Mouse (Mus musculus) intestine, postnatal 0 days (tissue): ENCODE results near the gene Ncln. TPM values are rescaled to one million over a fixed set of nuclear protein-coding genes. Genes with fewer than 3 reads are reported as not detected.

Experiments
- ATAC-seq: fragments of 200-750 bp; cut with Nextera tagmentation; 2 replicates; pipeline ENCODE4 v1.8.0; 2017; ENCODE audit warnings: mild to moderate bottlenecking, moderate TSS enrichment, moderate library complexity
- H3K27ac ChIP-seq: fragments of 300-500 bp; sonication (generic); 2 replicates; pipeline ENCODE4 v1.5.1; 2014; ENCODE audit warnings: mild to moderate bottlenecking, low read depth, low read length, moderate library complexity
- H3K27me3 ChIP-seq: fragments of 300-500 bp; sonication (generic); replicated peaks from 2 replicates; pipeline ENCODE4 v1.6.1; 2014; ENCODE audit warnings: low read length, mixed read lengths; ENCODE audit not compliant: control insufficient read depth, insufficient read depth
- H3K36me3 ChIP-seq: fragments of 300-500 bp; sonication (generic); 2 replicates; pipeline ENCODE4 v1.6.1; 2014; ENCODE audit warnings: mild to moderate bottlenecking, moderate library complexity; ENCODE audit not compliant: control insufficient read depth, insufficient read depth
- H3K4me1 ChIP-seq: fragments of 300-500 bp; sonication (generic); replicated peaks from 2 replicates; pipeline ENCODE4 v1.6.1; 2014; ENCODE audit warnings: antibody characterized with exemption, low read length, mixed read lengths; ENCODE audit not compliant: control insufficient read depth, insufficient read depth
- H3K4me2 ChIP-seq: fragments of 300-500 bp; sonication (generic); replicated peaks from 2 replicates; pipeline ENCODE4 v1.6.1; 2014; ENCODE audit warnings: low read depth, mild to moderate bottlenecking, moderate library complexity
- H3K4me3 ChIP-seq: fragments of 300-500 bp; sonication (generic); 2 replicates; pipeline ENCODE4 v1.5.1; 2014; ENCODE audit warnings: low read depth, low read length
- H3K9ac ChIP-seq: fragments of 300-500 bp; sonication (generic); 2 replicates; pipeline ENCODE4 v1.6.1; 2014; ENCODE audit warnings: mild to moderate bottlenecking, low read depth, low read length
- H3K9me3 ChIP-seq: fragments of 300-500 bp; sonication (generic); 2 replicates; pipeline ENCODE4 v1.6.1; 2016; ENCODE audit warnings: mixed run types; ENCODE audit not compliant: control insufficient read depth
- CTCF ChIP-seq: sonication (generic); IDR thresholded peaks from 2 replicates; pipeline ENCODE4 v1.5.1; 2016; ENCODE audit warnings: low read depth, mild to moderate bottlenecking, control low read depth, antibody characterized with exemption, moderate library complexity
- WGBS: fragments of 180-500 bp; shearing (Covaris S2); extraction: QIAGEN DNeasy Blood & Tissue Kit; methylation state at CpG from one replicate; pipeline ENCODE4 v1.1.7; 2014; 5-methylcytosine and 5-hydroxymethylcytosine counted together
- polyA plus RNA-seq: library from polyadenylated mRNA; unstranded; fragments of >200 nt; fragmentation: Nextera tagmentation; extraction: Ambion mirVana; gene quantifications from 2 replicates; pipeline ENCODE4 v1.2.1, GENCODE M21; 2015

The Ncln gene
- polyA plus RNA-seq, 1 experiment from 2014 or later: 58.6 TPM

DNA sequence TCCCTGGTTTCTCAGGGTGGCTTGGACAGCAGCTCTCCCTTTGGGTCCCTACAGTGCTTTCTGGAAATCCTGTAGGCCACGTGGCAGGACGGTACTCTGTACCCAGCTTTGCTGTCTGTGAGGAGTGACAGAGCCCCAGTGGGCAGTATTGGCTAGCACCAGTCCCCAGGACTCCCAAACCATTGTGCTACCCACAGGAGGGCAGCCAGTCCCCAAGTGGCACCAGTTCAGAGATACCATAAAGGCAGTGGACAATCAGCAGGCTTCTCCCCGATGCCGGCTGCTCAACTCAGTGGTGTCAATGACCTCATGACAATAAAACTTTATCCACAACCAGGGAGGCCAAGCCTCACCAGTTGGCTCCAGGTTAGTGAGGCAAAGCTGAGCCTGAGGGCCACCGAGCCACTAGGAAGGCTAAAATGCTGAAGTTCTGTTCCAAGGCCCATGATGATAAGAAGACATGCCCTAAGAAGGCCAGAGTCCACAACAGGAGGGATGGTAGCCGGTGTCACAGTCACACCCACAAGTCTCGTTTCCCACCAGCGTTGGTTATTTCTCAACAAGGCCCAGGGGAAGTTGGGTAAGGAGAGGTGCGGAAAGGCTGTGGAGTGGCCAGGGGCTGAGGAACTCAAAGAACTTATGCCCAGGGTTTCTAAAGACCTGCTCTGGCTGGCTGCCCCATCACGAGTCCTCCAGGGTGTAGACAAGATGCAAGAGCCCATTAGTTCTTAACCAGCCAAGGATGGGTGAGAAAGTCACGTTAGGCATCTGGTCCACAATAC is 1.7 kb downstream of the Ncln start:
- Histone ChIP-seq H3K4me2 (peak overlapping the region; percentile 88), H3K4me3 (peak overlapping the region; percentile 80; the same call in 1 of the 2 replicates), H3K27ac (peak overlapping the region; percentile 73), H3K36me3 (peaks cover 44% of the 10 kb centered on the region), H3K9me3 (no peaks in the 10 kb centered on the region), H3K27me3 (no peaks in the 10 kb centered on the region), H3K4me1 (peaks cover 21% of the 10 kb centered on the region), H3K9ac (peak overlapping the region; percentile 84; the same call in 1 of the 2 replicates)
- ATAC-seq: peak; percentile 34
- WGBS: 45% methylated on average over 11 of the region's 11 CpGs
- TF ChIP-seq CTCF: no peak

DNA sequence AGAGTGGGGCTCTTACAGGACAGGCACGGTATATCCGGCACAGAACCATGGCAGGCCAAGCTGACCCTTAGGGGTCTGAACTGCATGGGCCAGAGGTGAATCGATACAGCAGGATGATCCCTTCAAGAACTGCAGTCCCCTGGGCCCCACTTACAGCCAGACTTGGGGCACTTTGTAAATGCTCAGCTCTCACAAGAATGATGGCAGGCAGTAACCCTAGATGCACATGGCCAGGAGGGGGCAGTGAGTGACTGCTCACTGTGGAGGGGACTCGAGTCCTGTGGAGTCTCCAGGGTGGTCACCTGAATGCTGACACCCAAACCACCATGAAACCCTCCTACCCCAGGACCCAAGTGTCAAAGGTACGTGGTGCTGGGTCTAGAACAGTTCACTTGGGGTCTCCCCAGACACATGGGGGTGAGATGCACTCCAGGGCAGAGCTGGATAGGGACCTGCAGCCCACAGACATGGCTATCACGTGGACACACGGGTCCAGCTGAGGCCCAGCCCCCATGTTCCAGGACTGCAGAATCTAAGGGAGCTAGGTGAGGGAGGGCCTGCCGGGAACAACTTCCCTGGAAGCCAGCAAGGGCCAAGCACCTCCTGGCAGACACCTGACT is 2.5 kb downstream of the Ncln start:
- Histone ChIP-seq H3K4me2 (peak overlapping the region; percentile 88), H3K9me3 (no peaks in the 10 kb centered on the region), H3K27ac (peak overlapping the region; percentile 73), H3K27me3 (no peaks in the 10 kb centered on the region), H3K36me3 (peaks cover 51% of the 10 kb centered on the region), H3K4me3 (no peak overlapping the region), H3K9ac (0 out of 2 replicates have a peak overlapping the region, but pooled peaks have one; percentile 17), H3K4me1 (peaks cover 21% of the 10 kb centered on the region)
- WGBS: 74% methylated on average over 8 of the region's 8 CpGs
- no peak for ATAC-seq
- TF ChIP-seq CTCF: peak; percentile 68

DNA sequence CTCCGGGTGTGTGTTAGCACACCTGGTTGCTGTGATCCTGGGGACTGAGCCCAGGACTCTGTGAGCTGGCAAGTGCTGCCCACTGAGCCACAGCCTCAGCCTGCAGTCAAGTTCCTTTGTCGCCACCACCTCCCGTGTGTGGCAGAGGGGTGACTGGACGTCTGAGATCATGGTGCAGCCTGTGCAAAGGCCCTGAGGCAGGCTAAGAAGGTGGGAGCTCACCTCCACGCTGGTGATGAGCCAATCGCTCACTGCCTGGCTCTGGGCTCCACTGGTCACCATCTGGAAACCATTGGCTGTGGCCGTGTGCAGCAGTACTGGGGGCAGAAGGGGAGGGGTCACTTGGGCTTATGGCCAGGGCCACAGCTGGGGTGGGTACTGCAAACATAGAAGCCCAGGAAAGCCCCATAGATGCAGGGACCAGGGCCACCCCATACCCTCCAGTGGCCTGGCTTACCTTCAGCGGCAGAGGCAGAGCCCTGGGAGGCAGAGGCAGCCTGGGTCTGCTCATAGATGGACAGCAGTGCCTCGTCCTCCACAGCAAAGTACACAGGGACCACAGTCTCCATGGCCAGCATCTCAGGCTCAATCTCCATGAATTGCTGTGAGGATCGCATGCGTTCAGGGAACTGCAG is 3.5 kb downstream of the Ncln start:
- H3K36me3 ChIP-seq: peaks cover 61% of the 10 kb centered on the region
- H3K4me1 ChIP-seq: peaks cover 21% of the 10 kb centered on the region
- no peaks in the 10 kb centered on the region for H3K27me3 ChIP-seq
- no peak overlapping the region for H3K9ac ChIP-seq
- 90% methylated on average over 11 of the region's 11 CpGs for WGBS
- ATAC-seq: no peak
- H3K27ac ChIP-seq: no peak overlapping the region; the same call in 1 of the 2 replicates
- H3K9me3 ChIP-seq: no peaks in the 10 kb centered on the region
- no peak overlapping the region for H3K4me3 ChIP-seq
- no peak for TF ChIP-seq CTCF
- no peak overlapping the region for H3K4me2 ChIP-seq

DNA sequence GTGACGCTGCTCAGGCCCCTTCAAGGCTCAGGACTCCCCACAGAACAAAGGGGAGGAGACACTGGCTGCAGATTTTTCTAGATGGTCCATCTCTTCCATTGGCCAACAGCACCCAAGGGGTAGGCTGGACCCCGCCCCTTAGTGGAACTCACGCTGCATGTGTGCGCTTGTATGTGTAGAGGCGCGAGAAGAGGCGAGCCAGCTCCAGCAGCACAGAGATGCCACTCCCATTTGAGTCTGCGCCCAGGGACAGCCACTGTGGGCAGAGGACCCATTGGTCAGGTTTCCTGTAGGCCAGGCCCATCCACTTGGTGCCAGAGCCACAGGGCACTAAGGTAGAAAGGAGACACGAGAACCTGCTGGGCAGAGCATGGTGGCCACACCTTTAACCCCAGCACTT is 5.2 kb downstream of the Ncln start:
- Histone ChIP-seq H3K27me3 (no peaks in the 10 kb centered on the region), H3K27ac (peak overlapping the region; percentile 35), H3K9ac (no peak overlapping the region), H3K4me1 (peaks cover 15% of the 10 kb centered on the region; the same call in 1 of the 2 replicates), H3K36me3 (peaks cover 78% of the 10 kb centered on the region), H3K4me3 (no peak overlapping the region), H3K4me2 (no peak overlapping the region), H3K9me3 (no peaks in the 10 kb centered on the region)
- 87% methylated on average over 9 of the region's 9 CpGs for WGBS
- TF ChIP-seq CTCF: no peak
- ATAC-seq: no peak

DNA sequence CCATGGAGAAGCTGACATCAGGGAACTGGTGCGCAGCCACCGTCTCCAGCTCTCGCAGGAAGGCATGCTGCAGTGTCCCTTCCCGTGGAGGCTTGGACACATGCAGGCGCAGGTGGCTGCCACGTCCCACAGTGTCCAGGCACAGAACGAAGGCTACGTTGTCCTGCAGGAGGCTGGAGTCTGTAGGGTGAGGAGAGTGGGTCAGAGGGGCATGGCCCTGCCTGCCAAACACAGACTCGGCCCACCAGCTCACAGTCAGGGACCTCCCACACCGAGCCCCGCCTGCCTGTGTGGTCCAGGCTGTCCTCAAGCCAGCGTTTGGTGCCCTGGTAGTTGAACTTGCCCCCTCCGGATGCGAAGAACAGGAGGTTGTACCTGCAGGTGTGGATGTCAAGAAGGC is 6.3 kb downstream of the Ncln start:
- no peaks in the 10 kb centered on the region for H3K9me3 ChIP-seq
- H3K4me1 ChIP-seq: peaks cover 8% of the 10 kb centered on the region; the same call in 1 of the 2 replicates
- no peak overlapping the region for H3K9ac ChIP-seq
- no peak overlapping the region for H3K4me3 ChIP-seq
- H3K4me2 ChIP-seq: no peak overlapping the region
- TF ChIP-seq CTCF: no peak
- H3K27ac ChIP-seq: no peak overlapping the region
- no peak for ATAC-seq
- peaks cover 80% of the 10 kb centered on the region for H3K36me3 ChIP-seq
- H3K27me3 ChIP-seq: no peaks in the 10 kb centered on the region
- WGBS: 83% methylated on average over 14 of the region's 14 CpGs

DNA sequence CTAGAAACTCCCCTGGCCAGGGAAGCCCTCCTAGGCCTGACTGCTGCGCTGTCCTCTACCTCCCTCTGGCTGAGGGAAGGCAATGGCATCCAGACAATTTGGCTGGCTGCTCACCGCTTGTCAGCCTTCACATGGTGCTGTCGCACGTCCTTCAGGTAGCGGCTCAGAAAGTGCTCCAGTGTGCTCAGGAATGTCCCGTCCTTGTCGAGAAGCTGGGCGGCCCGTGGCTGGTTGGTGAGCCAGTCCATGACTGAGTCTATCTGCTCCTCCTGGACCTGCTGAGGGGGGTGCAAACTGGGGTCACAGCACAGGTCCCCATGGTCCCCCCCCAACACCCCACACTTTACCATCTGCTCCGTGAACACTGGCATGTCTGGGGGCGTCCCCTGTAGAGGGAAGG is 8.1 kb downstream of the Ncln start:
- WGBS: 79% methylated on average over 11 of the region's 11 CpGs
- Histone ChIP-seq H3K27me3 (no peaks in the 10 kb centered on the region), H3K4me3 (no peak overlapping the region), H3K36me3 (peaks cover 72% of the 10 kb centered on the region), H3K4me2 (no peak overlapping the region), H3K27ac (no peak overlapping the region), H3K9me3 (no peaks in the 10 kb centered on the region), H3K4me1 (no peaks in the 10 kb centered on the region), H3K9ac (no peak overlapping the region)
- ATAC-seq: no peak
- no peak for TF ChIP-seq CTCF
